Mouse (Mus musculus) left cerebral cortex, adult 11 months (tissue): Measurements from ENCODE around the gene Gm5134.

Source experiments
- DNase-seq: peaks from one replicate; pipeline ENCODE4 v3.0.0; 2022; ENCODE audit warnings: low spot score

Gene Gm5134

GRCm38 (mm10) chr10:75939481-75940234, 14.7 kb upstream of the Gm5134 start:
- no peak for DNase-seq

GRCm38 (mm10) chr10:75940520-75940919, 13.8 kb upstream of the Gm5134 start, which contains the start of gene Gm867:
Gene Gm867, minus strand, starts transcription at chr10:75940672.
- no peak for DNase-seq

GRCm38 (mm10) chr10:75941042-75941824, 13.1 kb upstream of the Gm5134 start:
- no peak for DNase-seq

GRCm38 (mm10) chr10:75942736-75943477, 11.4 kb upstream of the Gm5134 start, which contains the start of gene Vpreb3:
Gene Vpreb3, plus strand, starts transcription at chr10:75943057.
- no peak for DNase-seq

- DNase-seq, result no peak
These were observed 10.1 kb upstream of the Gm5134 start for GRCm38 (mm10) chr10:75944066-75944772.

- DNase-seq, result no peak
These were observed 9.1 kb upstream of the Gm5134 start for GRCm38 (mm10) chr10:75945213-75945612.

- no peak for DNase-seq
These were observed 8.4 kb upstream of the Gm5134 start for GRCm38 (mm10) chr10:75945896-75946295.

- no peak for DNase-seq
These were observed 6.2 kb upstream of the Gm5134 start for GRCm38 (mm10) chr10:75948079-75948478.

- no peak for DNase-seq
These were observed 5.0 kb upstream of the Gm5134 start for GRCm38 (mm10) chr10:75949053-75950045.

GRCm38 (mm10) chr10:75950791-75951210, 3.5 kb upstream of the Gm5134 start:
- DNase-seq, result no peak

- no peak for DNase-seq
These were observed 2.8 kb upstream of the Gm5134 start for GRCm38 (mm10) chr10:75951424-75952050.

GRCm38 (mm10) chr10:75973846-75974245, 19.5 kb downstream of the Gm5134 start:
- no peak for DNase-seq

- DNase-seq, result no peak
These were observed 20.9 kb downstream of the Gm5134 start for GRCm38 (mm10) chr10:75975216-75975615.

GRCm38 (mm10) chr10:75978119-75978834, 24.0 kb downstream of the Gm5134 start:
- no peak for DNase-seq

GRCm38 (mm10) chr10:75978835-75979157, 24.5 kb downstream of the Gm5134 start:
- no peak for DNase-seq

GRCm38 (mm10) chr10:75979432-75979831, 25.1 kb downstream of the Gm5134 start:
- no peak for DNase-seq

GRCm38 (mm10) chr10:75990430-75991042, 36.2 kb downstream of the Gm5134 start:
- DNase-seq, result no peak

- DNase-seq, result no peak
These were observed 39.4 kb downstream of the Gm5134 start for GRCm38 (mm10) chr10:75993616-75994240.
